Mouse (Mus musculus): ENCODE measurements around the gene Clec10a.

Clec10a gene

GRCm38 (mm10) chr11:70180496-70180895 lies 24.5 kb downstream of the Clec10a start:
- DNase-seq (ENCODE audit: low read depth, low spot score) = no peak

DNA sequence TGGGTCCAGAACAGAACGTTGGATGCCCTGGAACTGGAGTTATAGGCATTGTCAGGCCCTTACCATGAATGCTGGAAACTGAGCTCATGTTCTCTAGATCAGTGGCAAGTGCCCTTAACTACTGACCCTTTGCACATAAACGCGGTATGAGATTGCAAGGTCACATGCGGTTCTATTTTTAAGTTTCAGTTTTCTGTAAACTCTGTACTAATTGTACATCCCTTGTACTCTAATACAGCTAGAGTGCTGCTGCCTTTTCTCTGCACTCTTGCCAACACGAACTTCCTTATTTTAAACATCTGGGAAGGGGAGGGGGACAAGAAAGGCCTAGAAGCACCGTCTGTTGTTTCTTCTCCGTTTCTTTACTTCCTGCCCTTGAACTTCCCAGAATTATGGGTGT lies 29.1 kb downstream of the Clec10a start:
- DNase-seq (ENCODE audit: low read depth, low spot score) = no peak

DNA sequence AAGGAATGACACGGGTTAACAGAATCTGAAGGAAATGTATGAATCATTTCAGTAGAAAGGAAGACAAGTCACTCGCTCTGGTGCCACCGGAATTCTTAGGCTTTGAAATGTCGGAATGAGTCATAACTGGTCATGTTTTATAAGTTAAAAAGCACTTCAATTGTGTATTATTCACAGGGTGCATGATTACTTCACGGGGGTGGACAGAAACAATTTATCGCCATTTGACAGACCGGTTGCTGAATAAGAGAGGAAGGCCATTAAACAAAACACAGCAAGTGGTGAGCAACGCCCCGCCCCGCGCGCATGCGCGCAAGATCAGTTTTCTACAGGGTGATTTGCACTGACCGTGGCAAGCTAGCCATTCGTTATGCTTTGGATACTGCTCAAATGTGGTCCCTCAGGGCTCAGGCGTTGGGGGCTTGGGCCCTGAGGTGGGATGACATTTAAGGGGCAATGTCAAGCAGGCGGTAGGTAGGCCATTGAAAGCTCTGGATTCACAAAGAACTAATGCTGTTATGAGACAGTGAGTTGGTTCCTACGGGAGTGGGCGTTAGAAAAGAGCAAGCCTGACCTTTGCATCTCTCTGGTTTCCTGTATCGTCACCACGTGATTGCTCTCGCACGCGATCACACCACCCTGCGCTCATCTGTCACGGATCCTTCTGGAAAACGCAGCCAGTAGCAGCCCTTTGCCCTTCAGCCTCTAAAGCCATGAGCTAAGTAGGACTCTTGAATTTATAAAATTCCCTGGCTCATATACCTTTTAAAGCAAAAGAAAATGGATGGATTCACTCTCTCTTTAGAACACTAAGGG lies 33.5 kb downstream of the Clec10a start:
- no peak for DNase-seq (ENCODE audit: low read depth, low spot score)

DNA sequence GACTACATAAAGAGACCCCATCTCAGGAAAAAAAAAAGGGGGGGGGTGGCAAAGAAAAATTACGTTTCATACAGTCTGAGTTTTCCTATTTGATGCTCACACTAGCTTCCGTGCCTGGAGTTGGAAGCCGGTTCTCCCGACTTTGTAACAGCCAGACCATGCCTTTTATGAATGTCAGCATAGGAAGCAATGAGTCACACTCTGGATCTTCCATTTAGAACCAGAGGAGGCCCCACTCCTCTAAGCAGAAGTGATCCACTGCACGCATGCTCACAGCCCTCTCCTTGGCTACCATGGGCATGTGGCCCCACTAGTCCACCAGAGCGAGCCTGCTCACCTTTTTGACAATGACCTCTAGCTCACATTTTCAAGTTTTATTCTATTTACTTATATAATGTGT lies 35.2 kb downstream of the Clec10a start:
- DNase-seq (ENCODE audit: low read depth, low spot score) = no peak

- no peak for DNase-seq (ENCODE audit: low read depth, low spot score)
Observed at GRCm38 (mm10) chr11:70192157-70192556, 36.2 kb downstream of the Clec10a start.

- DNase-seq (ENCODE audit: low read depth, low spot score) = no peak
Observed at GRCm38 (mm10) chr11:70193354-70194285, 37.6 kb downstream of the Clec10a start.

- DNase-seq (ENCODE audit: low read depth, low spot score) = no peak
Observed at GRCm38 (mm10) chr11:70198332-70198731, 42.3 kb downstream of the Clec10a start.

DNA sequence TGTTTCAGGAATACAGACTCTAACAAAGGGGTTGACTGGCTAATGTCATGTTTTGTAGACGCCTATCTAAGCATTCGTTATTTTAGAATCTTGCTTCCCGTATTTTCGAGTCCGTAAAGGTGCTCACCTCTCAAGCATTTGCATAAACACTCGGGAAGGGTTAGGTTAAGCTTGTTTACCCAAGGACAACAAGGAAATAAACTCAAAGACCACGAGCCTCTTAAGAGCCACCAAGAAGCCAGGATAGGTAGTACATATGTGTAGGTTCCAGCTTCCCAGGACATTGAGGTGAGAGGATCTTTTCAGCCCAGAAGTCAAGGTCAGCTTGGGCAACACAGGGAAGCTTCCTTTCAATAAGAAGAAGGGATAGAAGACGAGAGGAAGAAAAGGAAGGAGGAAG lies 43.1 kb downstream of the Clec10a start:
- DNase-seq (ENCODE audit: low read depth, low spot score) = no peak

DNA sequence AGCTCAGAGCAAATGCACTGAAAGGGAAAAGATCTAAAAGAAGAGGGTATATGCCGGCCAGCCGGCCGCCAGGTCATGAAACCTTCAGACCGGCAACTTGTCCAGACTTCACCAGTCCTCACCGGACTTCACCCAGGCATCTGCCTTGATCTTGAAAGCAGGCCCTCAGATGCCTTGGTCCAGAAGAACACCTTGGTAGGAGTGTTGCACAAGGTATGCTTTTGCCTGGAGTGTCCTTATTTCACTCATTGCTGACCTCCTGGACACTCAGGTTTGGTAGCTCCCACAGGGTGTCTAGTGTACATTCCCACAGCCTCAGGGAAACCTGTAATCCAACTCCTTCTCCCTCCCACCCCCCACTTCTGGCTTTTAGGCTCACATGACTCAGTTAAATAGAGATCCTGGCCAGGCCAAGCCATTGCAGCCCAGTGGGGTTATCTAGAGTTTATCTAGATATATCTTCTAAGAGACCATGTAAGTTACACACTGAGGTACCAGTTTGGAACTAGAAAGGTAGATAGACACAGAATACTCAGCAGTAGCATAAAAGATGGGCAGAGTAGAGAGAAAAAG lies 44.1 kb downstream of the Clec10a start:
- DNase-seq (ENCODE audit: low read depth, low spot score) = no peak

DNA sequence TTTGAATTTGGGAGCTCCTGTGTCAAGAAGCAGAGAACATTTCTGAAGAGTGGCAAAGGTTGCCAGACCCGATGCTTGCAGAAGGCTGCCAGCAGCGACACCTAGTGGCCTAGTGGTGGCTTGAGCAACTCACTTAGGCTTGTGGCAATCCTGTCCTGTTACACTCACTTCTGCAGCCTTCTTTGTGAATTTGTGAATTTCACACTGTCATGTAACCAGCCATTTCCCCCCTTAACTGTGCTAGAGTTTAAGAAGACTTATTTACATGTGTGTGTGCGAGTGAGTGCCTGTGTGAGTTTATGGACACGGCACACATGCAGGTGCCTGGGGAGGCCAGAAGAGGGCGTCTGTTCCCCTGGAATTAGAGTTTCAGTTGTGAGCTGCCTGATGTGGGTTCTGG lies 45.7 kb downstream of the Clec10a start:
- peak; percentile 80 for DNase-seq (ENCODE audit: low read depth, low spot score)

DNA sequence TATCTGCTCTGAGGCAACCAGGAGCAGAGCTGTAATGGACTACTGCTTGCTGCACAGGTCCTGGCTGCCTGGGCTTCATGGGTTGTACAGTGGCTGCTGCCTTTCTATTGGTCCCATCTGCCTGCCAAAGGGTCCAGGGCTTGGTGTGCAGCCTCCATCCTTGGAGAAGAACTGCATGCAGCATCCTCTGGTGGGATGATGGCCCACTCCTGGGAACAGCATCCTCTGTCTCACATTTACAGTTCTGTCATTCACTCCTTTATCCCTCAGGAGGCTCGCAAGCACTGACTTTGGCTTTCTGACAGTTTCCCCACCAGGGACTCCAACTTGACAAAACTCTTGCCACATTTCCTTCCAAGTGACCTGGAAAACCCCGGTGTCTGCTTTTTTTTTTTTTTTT lies 50.8 kb downstream of the Clec10a start:
- no peak for DNase-seq (ENCODE audit: low read depth, low spot score)

- DNase-seq (ENCODE audit: low read depth, low spot score) = no peak
Observed at GRCm38 (mm10) chr11:70207283-70207682, 51.3 kb downstream of the Clec10a start.

- DNase-seq (ENCODE audit: low read depth, low spot score) = no peak
Observed at GRCm38 (mm10) chr11:70208778-70209388, 52.9 kb downstream of the Clec10a start.

DNA sequence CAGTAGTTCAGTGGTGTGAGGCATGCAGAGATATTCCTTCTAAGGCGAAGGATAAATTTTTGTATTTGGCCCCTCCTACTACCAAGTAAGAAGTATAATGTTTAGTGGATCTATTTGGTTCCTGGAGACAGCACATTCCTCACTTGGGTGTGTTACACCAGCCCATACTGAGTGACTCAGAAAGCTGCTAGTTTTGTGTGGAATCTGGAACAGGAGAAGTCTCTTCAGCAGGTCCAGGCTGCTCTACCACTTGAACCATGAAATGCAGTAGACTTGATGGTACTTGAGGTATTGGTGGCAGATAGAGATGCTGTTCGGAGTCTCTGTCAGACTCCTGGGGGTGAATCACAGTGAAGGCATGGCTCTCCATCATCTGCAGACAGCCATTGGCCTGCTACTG lies 54.7 kb downstream of the Clec10a start:
- no peak for DNase-seq (ENCODE audit: low read depth, low spot score)

- DNase-seq (ENCODE audit: low read depth, low spot score) = no peak
Observed at GRCm38 (mm10) chr11:70211972-70212371, 56.0 kb downstream of the Clec10a start.

DNA sequence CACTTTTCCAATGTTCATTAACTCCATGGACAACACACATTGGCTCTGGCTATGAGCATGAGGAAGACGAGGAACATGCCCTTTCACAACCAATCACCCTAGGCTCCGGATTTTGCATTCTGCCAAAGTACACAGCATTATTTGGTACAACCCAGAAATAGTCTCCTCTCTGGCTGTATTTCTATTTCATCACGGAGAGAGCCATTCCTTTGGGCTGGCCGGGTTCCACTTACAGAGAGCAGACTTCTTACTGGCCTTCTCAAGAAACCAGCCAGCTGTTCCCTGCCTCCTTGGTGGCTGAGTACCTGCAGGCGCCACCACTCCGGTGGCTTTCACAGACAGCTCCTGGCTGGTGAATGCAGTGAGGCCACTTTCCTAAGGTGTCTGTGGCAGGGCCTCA lies 56.4 kb downstream of the Clec10a start, which contains the start of gene Slc16a11:
TSS of gene Slc16a11 (plus strand) at position 330 of the 400 bp plus-strand sequence.
- DNase-seq (ENCODE audit: low read depth, low spot score) = no peak

- peak; percentile 74 for DNase-seq (ENCODE audit: low read depth, low spot score)
Observed at GRCm38 (mm10) chr11:70212896-70213295, 56.9 kb downstream of the Clec10a start.

- no peak for DNase-seq (ENCODE audit: low read depth, low spot score)
Observed at GRCm38 (mm10) chr11:70213736-70214135, 57.7 kb downstream of the Clec10a start.

DNA sequence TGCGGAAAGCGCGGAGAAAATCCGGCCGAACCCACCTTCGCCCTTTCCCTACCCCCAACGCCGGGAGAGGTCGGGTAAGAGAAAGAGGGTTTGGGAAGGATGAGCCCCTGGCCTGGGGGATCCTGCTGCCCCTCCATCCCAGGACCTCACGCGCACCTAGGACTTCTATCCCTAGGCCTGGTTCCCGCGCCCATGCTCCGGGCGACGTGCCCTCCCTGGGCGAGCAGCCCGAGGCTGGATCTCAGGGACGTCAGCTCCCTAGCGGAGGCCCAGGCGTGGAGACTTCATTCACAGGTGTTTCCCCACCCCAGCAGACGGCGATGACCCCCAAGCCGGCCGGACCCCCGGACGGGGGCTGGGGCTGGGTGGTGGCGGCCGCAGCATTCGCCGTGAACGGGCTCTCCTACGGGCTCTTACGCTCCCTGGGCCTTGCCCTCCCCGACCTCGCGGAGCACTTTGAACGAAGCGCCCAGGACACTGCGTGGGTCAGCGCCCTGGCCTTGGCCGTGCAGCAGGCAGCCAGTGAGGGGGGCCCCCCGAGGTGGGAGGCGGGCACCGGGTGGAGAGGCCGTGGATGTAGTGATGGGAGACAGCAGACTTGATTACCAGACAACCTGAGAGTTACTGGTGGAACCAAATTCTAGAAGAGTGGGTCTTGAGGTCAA lies 58.3 kb downstream of the Clec10a start:
- DNase-seq (ENCODE audit: low read depth, low spot score) = no peak

GRCm38 (mm10) chr11:70214856-70215209 lies 58.8 kb downstream of the Clec10a start:
- no peak for DNase-seq (ENCODE audit: low read depth, low spot score)

- no peak for DNase-seq (ENCODE audit: low read depth, low spot score)
Observed at GRCm38 (mm10) chr11:70215301-70215700, 59.3 kb downstream of the Clec10a start.
